Mouse (Mus musculus) forebrain, embryonic 10.5 days (tissue): ENCODE measurements around the gene Cox8a. TPM values are rescaled to one million over a fixed set of nuclear protein-coding genes. Genes with fewer than 3 reads are reported as not detected.

Experiments used
- DNase-seq: peaks from one replicate; pipeline ENCODE4 v3.0.0-alpha.2; 2017; ENCODE audit warnings: low spot score; ENCODE audit errors: extremely low spot score
- H3K27ac ChIP-seq: fragments of 300-500 bp; sonication (generic); 2 replicates; pipeline ENCODE4 v1.5.1; 2016; ENCODE audit warnings: mild to moderate bottlenecking
- H3K27me3 ChIP-seq: fragments of 300-500 bp; sonication (generic); 2 replicates; pipeline ENCODE4 v1.6.1; 2016; ENCODE audit warnings: mild to moderate bottlenecking; ENCODE audit not compliant: poor library complexity, severe bottlenecking
- H3K36me3 ChIP-seq: fragments of 300-500 bp; sonication (generic); replicated peaks from 2 replicates; pipeline ENCODE4 v1.6.1; 2016; ENCODE audit warnings: mild to moderate bottlenecking, moderate library complexity
- H3K4me1 ChIP-seq: fragments of 300-500 bp; sonication (generic); 2 replicates; pipeline ENCODE4 v1.6.1; 2016
- H3K4me3 ChIP-seq: fragments of 300-500 bp; sonication (generic); 2 replicates; pipeline ENCODE4 v1.5.1; 2016; ENCODE audit warnings: mild to moderate bottlenecking, moderate library complexity
- H3K9me3 ChIP-seq: fragments of 300-500 bp; sonication (generic); 2 replicates; pipeline ENCODE4 v1.6.1; 2016; ENCODE audit warnings: mild to moderate bottlenecking, moderate library complexity
- WGBS: fragments of 180-500 bp; shearing (Covaris S2); methylation state at CpG from one replicate; pipeline ENCODE4 v1.1.7; 2016; 5-methylcytosine and 5-hydroxymethylcytosine counted together
- polyA plus RNA-seq: library from polyadenylated mRNA; unstranded; fragments of >200 nt; fragmentation: Nextera tagmentation; extraction: Ambion mirVana; gene quantifications from 2 replicates; pipeline ENCODE4 v1.2.1, GENCODE M21; 2016

Cox8a gene
- polyA plus RNA-seq, 1 experiment from 2014 or later = 862 TPM

GRCm38 (mm10) chr19:7177804-7178511 lies 39.5 kb downstream of the Cox8a start:
- H3K36me3 ChIP-seq = no peaks in the 10 kb centered on the region
- H3K4me3 ChIP-seq = no peak overlapping the region; the same call in 1 of the 2 replicates
- peaks cover 79% of the 10 kb centered on the region for H3K4me1 ChIP-seq
- whole genome bisulfite sequencing = 57% methylated on average over 13 of the region's 13 CpGs
- peak overlapping the region; percentile 72 for H3K27ac ChIP-seq
- H3K9me3 ChIP-seq = no peaks in the 10 kb centered on the region
- peaks cover 87% of the 10 kb centered on the region for H3K27me3 ChIP-seq
- no peak for DNase-seq

DNA sequence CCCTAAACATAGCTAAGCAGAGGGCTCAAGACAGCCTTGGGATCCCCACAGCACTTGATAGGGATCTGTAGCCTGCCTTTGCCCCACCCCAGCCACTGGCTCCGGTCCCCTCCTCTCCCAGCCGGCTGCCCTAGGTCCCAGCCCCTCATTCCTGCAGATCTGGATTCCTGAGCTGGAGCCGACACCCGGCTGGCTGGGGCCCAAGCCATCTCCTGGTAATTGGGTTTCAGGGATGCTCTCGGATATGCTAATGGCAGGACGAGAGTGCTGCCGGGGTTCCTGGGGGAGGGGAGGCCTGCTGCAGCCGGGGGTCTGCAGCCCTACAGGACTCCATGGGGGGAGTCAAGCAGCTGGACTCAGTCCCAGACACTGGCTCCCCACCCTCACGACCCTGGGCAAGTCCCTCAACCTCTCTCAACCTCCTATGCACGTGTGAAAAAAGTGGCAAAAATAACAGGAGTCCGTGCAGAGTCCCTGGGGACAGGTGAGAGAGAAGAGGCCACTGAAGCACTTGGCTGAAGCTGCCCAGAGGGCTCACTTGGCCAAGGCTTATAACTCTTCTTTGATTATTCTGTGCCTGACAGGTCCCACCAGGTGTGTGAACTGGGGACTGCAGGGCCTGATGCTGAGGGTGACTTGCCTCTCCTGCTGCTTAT lies 41.2 kb downstream of the Cox8a start:
- 10% methylated on average over 11 of the region's 11 CpGs for WGBS
- Histone ChIP-seq H3K4me3 (no peak overlapping the region), H3K27me3 (peaks cover 76% of the 10 kb centered on the region), H3K9me3 (no peaks in the 10 kb centered on the region), H3K36me3 (no peaks in the 10 kb centered on the region), H3K27ac (peak overlapping the region; percentile 62), H3K4me1 (peaks cover 79% of the 10 kb centered on the region)
- DNase-seq = no peak

DNA sequence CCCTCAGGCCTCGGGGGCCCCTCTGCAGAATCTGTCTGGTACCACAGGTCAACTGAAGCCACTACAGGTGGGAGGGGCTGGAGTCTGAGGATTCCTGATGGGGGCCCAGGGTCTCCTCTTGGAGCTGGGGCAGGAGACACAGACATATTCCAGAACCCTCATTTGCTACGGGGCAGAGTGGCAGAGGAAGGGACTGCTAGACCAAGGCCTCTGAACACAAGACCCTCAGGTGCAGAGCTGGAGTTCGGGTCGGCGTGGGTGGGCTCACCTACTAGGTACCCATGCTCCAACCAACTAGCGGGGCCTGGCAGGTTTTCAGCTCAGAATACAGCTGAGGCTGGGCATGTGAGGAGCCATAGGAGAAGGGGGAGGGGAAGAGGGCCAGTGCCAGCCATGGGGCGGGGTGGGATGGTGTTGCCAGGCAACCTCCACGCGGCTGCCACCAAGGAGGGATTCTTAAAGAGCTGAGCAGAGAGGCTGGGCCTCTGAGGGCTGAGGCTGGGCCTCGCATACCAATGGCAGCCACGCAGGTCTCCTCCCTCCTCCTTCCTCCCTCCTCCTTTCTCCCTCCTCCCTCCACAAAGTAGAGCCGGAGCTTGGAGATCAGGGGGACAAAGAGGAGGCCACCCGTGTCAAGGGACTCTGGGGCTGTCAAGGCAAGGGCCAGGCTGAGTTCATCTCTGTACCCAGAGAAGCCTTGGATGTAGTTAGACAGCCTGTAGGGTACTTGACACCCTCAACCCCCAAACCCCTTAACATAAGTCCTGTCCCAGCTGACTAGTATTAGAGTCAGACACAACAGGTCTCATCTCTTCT lies 45.2 kb downstream of the Cox8a start:
- DNase-seq = peak; percentile 84
- peak overlapping the region; percentile 27 for H3K4me3 ChIP-seq
- H3K9me3 ChIP-seq = no peaks in the 10 kb centered on the region
- 11% methylated on average over 13 of the region's 13 CpGs for WGBS
- H3K4me1 ChIP-seq = peaks cover 64% of the 10 kb centered on the region
- peak overlapping the region; percentile 82 for H3K27ac ChIP-seq
- H3K36me3 ChIP-seq = no peaks in the 10 kb centered on the region
- H3K27me3 ChIP-seq = peaks cover 75% of the 10 kb centered on the region

DNA sequence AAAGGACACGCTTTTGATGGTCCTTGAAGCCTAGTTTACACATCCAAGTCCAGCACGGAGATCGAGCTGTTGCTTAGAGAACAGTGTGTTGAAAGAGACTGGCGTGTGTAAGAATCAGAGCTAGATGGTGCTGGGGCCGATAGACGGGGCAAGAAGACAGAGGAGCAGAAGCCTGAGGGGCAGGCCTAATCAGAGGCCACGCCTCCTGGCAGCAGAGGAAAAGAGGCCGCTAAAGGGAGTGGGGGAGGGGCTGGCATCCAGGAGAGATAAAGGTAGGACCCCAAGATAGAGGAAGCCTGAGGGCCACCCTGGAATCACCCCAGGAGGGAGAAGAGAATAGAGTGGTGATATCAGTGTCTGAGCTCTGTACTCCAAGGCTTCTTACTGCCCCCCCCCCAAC lies 46.0 kb downstream of the Cox8a start:
- Histone ChIP-seq H3K4me3 (peak overlapping the region; percentile 27), H3K27me3 (peaks cover 76% of the 10 kb centered on the region), H3K4me1 (peaks cover 67% of the 10 kb centered on the region), H3K9me3 (no peaks in the 10 kb centered on the region), H3K27ac (peak overlapping the region; percentile 82), H3K36me3 (no peaks in the 10 kb centered on the region)
- WGBS = 8% methylated on average over 8 of the region's 8 CpGs
- no peak for DNase-seq

DNA sequence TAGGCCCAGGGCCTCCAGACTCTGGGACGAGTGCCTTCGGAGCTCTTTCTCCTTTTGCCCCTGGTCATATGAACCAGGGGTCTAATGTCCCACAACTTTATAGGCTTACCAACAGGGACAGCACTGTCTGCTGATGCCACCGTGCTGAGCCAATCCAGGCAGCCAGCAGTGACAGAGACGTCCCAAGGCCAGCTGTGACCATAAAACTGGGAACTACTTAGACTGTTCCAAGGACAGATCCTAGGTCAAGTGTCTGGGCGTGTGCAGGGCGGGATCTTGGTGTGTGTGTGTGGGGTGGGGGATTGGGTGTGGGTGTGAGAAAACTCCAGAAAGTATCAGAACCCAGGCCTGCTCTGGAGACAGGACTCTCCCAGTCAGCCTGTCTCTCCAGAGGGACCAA lies 46.5 kb downstream of the Cox8a start:
- Histone ChIP-seq H3K36me3 (no peaks in the 10 kb centered on the region), H3K4me3 (peak overlapping the region; percentile 27; the same call in 1 of the 2 replicates), H3K9me3 (no peaks in the 10 kb centered on the region), H3K4me1 (peaks cover 67% of the 10 kb centered on the region), H3K27ac (peak overlapping the region; percentile 82), H3K27me3 (peaks cover 76% of the 10 kb centered on the region)
- WGBS = 74% methylated on average over 6 of the region's 6 CpGs
- DNase-seq = no peak

DNA sequence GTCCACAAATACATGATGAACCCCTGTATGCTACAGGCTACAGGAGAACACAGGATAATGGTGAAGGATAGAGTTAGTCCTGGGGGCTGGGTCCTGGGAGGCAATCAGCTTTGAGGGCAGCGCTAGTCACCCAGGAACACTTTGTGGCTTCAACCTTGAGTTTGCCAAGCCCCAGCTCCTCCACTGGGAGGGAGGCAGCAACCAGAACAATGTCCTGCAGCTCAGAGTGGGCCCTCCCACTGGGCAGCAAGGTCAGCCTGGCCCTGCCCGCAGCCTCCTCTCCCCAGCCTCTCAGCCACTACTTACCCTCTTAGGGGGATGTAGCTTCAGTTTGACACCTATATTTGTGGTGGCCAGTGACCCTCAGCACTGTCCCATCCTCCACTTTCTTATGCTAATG lies 49.0 kb downstream of the Cox8a start:
- Histone ChIP-seq H3K27me3 (peaks cover 87% of the 10 kb centered on the region), H3K4me3 (no peak overlapping the region), H3K4me1 (peaks cover 84% of the 10 kb centered on the region), H3K9me3 (no peaks in the 10 kb centered on the region), H3K36me3 (no peaks in the 10 kb centered on the region), H3K27ac (no peak overlapping the region)
- DNase-seq = no peak
- 43% methylated on average over 2 of the region's 2 CpGs for WGBS

DNA sequence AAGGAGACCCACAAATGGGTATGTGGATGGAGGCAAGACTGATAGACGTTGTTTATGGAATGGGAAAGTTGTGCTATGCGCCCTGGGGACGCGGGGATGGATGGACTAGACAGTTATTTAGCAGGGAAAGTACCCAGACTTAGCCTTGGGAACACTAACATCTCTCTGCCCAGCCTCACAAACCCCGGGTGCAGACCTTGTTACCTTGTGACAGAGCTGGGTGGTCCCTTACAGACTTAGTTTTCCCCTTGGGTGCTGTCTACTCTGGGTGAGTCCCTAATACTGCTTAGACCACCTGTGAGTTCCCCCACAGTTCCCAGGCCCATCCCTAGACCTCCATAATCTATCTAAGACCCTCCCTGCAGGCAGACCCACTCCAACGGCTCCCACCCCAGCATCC lies 50.6 kb downstream of the Cox8a start:
- Histone ChIP-seq H3K9me3 (no peaks in the 10 kb centered on the region), H3K27ac (no peak overlapping the region), H3K36me3 (no peaks in the 10 kb centered on the region), H3K4me1 (peaks cover 82% of the 10 kb centered on the region), H3K27me3 (peaks cover 98% of the 10 kb centered on the region), H3K4me3 (peak overlapping the region; percentile 78; the same call in 1 of the 2 replicates)
- WGBS = 9% methylated on average over 6 of the region's 6 CpGs
- DNase-seq = no peak

DNA sequence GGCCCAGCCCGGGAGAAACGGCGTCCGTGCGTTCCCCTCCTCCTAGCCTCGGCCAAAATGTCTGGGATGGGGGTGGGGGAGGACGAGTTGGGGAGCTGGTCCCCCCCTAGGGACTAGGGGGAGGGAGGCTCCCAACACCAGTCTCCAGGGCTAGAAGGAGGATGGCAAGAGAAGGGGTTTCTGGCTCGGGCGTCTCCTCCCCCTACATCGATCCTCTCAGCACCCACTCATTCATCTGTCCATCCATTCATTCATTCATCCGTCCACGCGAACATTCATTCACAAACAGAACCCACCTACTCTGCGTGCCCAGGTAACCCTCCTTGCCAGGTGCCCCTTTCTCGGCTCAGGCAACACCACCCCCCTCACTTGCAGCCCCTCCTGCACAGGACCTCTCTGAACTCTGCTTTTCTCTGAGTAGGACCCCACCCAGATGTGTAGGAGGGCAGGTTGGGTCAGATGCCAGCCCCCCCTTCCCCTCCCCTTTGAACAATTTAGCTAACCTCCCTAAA lies 51.2 kb downstream of the Cox8a start:
- H3K27ac ChIP-seq = peak overlapping the region; percentile 84
- peaks cover 81% of the 10 kb centered on the region for H3K4me1 ChIP-seq
- H3K9me3 ChIP-seq = no peaks in the 10 kb centered on the region
- peak overlapping the region; percentile 78 for H3K4me3 ChIP-seq
- no peak for DNase-seq
- 3% methylated on average over 14 of the region's 15 CpGs for WGBS
- H3K27me3 ChIP-seq = peaks cover 98% of the 10 kb centered on the region
- no peaks in the 10 kb centered on the region for H3K36me3 ChIP-seq

DNA sequence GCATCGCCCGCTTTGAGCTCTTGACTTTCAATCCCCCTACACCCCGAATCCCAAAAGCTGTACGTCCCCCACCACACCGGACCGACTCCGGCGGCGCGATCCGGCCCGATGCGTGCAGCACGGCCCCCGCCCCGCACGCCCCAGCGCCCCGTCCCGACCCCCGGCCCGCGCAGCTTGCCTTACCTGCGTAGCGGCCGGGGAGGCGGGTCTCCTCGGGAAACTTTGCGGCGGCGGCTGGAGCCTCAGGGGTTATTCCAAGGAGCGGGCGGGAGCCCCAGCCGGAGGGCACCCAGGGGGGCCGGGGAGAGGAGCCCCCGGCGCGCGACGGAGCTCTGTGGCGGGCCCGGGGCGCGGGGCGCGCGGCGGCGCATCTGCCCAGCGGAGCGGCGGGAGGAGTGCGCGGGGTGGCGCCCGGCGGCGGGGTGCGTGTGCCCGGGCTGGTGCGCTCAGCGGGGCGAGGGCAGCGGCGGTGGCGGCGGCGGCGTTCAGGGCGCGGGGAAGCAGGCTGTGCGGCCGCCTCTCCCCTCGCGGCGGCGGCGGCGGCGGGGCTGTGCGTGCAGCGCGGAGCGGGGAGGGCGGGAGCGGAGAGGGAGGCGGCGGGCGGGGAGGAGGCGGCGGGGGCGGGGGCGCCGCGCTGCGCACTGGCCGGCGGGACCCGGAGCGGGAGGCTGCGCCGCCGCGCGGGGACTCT lies 51.8 kb downstream of the Cox8a start:
- peak overlapping the region; percentile 78 for H3K4me3 ChIP-seq
- H3K9me3 ChIP-seq = no peaks in the 10 kb centered on the region
- H3K27ac ChIP-seq = peak overlapping the region; percentile 84
- peaks cover 80% of the 10 kb centered on the region for H3K4me1 ChIP-seq
- DNase-seq = peak; percentile 51
- 1% methylated on average over 60 of the region's 105 CpGs for WGBS
- no peaks in the 10 kb centered on the region for H3K36me3 ChIP-seq
- H3K27me3 ChIP-seq = peaks cover 98% of the 10 kb centered on the region

Other genes with a start within 250 kb of the Cox8a start
- 103 TPM in 2 replicates for gene Ppp1r14b, start 242.6 kb downstream of the Cox8a start, polyA plus RNA-seq
- 25.2 and 25.8 TPM in 2 replicates for gene Plcb3, start 241.1 kb downstream of the Cox8a start, polyA plus RNA-seq
- gene Fkbp2, start 237.1 kb downstream of the Cox8a start, polyA plus RNA-seq = 106 TPM in 2 replicates
- gene Vegfb, start 230.0 kb downstream of the Cox8a start, polyA plus RNA-seq = 31.0 and 32.9 TPM in 2 replicates
- gene Dnajc4, start 225.0 kb downstream of the Cox8a start, polyA plus RNA-seq = 19.5 and 19.7 TPM in 2 replicates
- 18.4 TPM in 2 replicates for gene Nudt22, start 221.5 kb downstream of the Cox8a start, polyA plus RNA-seq
- 10.0 and 10.4 TPM in 2 replicates for gene Trpt1, start 221.5 kb downstream of the Cox8a start, polyA plus RNA-seq
- 8.8 TPM in 2 replicates for gene Fermt3, start 198.1 kb downstream of the Cox8a start, polyA plus RNA-seq
- gene Stip1, start 177.6 kb downstream of the Cox8a start, polyA plus RNA-seq = 456 and 486 TPM in 2 replicates
- 3.7 and 3.9 TPM in 2 replicates for gene Macrod1, start 160.8 kb downstream of the Cox8a start, polyA plus RNA-seq
- 4.0 and 4.8 TPM in 2 replicates for gene Flrt1, start 111.9 kb downstream of the Cox8a start, polyA plus RNA-seq
- 275 and 280 TPM in 2 replicates for gene Otub1, start 11.3 kb downstream of the Cox8a start, polyA plus RNA-seq
- 106 and 107 TPM in 2 replicates for gene Naa40, start 23.6 kb upstream of the Cox8a start, polyA plus RNA-seq
- 61.7 and 64.0 TPM in 2 replicates for gene Rcor2, start 49.7 kb upstream of the Cox8a start, polyA plus RNA-seq
- gene Mark2, start 124.2 kb upstream of the Cox8a start, polyA plus RNA-seq = 38.2 and 41.4 TPM in 2 replicates
- 44.5 and 45.0 TPM in 2 replicates for gene Spindoc, start 165.4 kb upstream of the Cox8a start, polyA plus RNA-seq
- 5.2 TPM in 2 replicates for gene 2700081O15Rik, start 200.0 kb upstream of the Cox8a start, polyA plus RNA-seq